Mouse (Mus musculus) myocyte (in vitro differentiated cells): ENCODE measurements at regions not wholly inside any gene's neighbourhood (a gene's known extent, or its start where the extent isn't known, plus 50 kb on each side); places are given as distances from the start of the nearest gene placed in this dataset.

Source experiments
- H3K27me3 ChIP-seq: one replicate; pipeline ENCODE4 v1.6.1; 2011; ENCODE audit not compliant: control insufficient read depth, insufficient read depth, insufficient read length
- H3K36me3 ChIP-seq: one replicate; pipeline ENCODE4 v1.6.1; 2011; ENCODE audit not compliant: control insufficient read depth, insufficient read depth
- H3K4me2 ChIP-seq: one replicate; pipeline ENCODE4 v1.6.1; 2011; ENCODE audit warnings: low read depth, control low read depth
- H3K4me3 ChIP-seq: one replicate; pipeline ENCODE4 v1.5.1; 2011; ENCODE audit warnings: mild to moderate bottlenecking, control low read depth, moderate library complexity
- H3K79me2 ChIP-seq: one replicate; pipeline ENCODE4 v1.6.1; 2011; ENCODE audit not compliant: control insufficient read depth, insufficient read depth
- H3ac ChIP-seq: one replicate; pipeline ENCODE4 v1.6.1; 2011; ENCODE audit not compliant: control insufficient read depth, insufficient read length
- CEBPB ChIP-seq: IDR thresholded peaks from 2 replicates; pipeline ENCODE4 v1.6.1; 2011; ENCODE audit warnings: mild to moderate bottlenecking, moderate library complexity; ENCODE audit not compliant: poor library complexity, insufficient read depth, severe bottlenecking
- E2F4 ChIP-seq: IDR thresholded peaks from one replicate; pipeline ENCODE4 v1.6.1; 2011; ENCODE audit warnings: mild to moderate bottlenecking, control low read depth, moderate library complexity; ENCODE audit not compliant: insufficient read depth
- MAX ChIP-seq: IDR thresholded peaks from one replicate; pipeline ENCODE4 v1.6.1; 2011; ENCODE audit warnings: low read depth, mild to moderate bottlenecking, control low read depth
- MYOD1 ChIP-seq, 3 experiments: IDR thresholded peaks; one replicate each; pipeline ENCODE4 v1.6.1; 2011; ENCODE audit warnings: control low read depth in 2 of 3, low read depth in 2 of 3, mild to moderate bottlenecking in 2 of 3, moderate library complexity in 1 of 3; ENCODE audit not compliant: insufficient read length in 2 of 3, control insufficient read depth in 1 of 3
- MYOG ChIP-seq, 3 experiments: IDR thresholded peaks; one replicate each; pipeline ENCODE4 v1.6.1; 2011; ENCODE audit warnings: control low read depth in 2 of 3, low read depth in 2 of 3, mild to moderate bottlenecking in 2 of 3; ENCODE audit not compliant: insufficient read length in 2 of 3, control insufficient read depth in 1 of 3, insufficient read depth in 1 of 3
- POLR2A ChIP-seq: IDR thresholded peaks from one replicate; pipeline ENCODE4 v1.6.1; 2011; ENCODE audit warnings: low read depth, mild to moderate bottlenecking, control low read depth, moderate library complexity; ENCODE audit not compliant: insufficient read length
- POLR2AphosphoS2 ChIP-seq: IDR thresholded peaks from one replicate; pipeline ENCODE4 v1.6.1; 2011; ENCODE audit warnings: low read depth, control low read depth; ENCODE audit not compliant: insufficient read length
- REST ChIP-seq: IDR thresholded peaks from one replicate; pipeline ENCODE4 v1.6.1; 2011; ENCODE audit warnings: mild to moderate bottlenecking, control low read depth, moderate library complexity; ENCODE audit not compliant: insufficient read depth, insufficient read length
- SRF ChIP-seq: IDR thresholded peaks from one replicate; pipeline ENCODE4 v1.6.1; 2011; ENCODE audit warnings: low read depth; ENCODE audit not compliant: control insufficient read depth, insufficient read length
- TCF12 ChIP-seq: IDR thresholded peaks from one replicate; pipeline ENCODE4 v1.6.1; 2011; ENCODE audit warnings: mild to moderate bottlenecking, control low read depth; ENCODE audit not compliant: poor library complexity, insufficient read depth, severe bottlenecking
- TCF3 ChIP-seq: IDR thresholded peaks from one replicate; pipeline ENCODE4 v1.6.1; 2011; ENCODE audit warnings: low read depth, control low read depth; ENCODE audit not compliant: insufficient read length
- USF1 ChIP-seq: IDR thresholded peaks from one replicate; pipeline ENCODE4 v1.6.1; 2011; ENCODE audit warnings: low read depth, mild to moderate bottlenecking, control low read depth, moderate library complexity

- TF ChIP-seq MYOD1 (IDR thresholded peaks at IDR 0.05; ENCODE audit: control insufficient read depth in 1 of 3, insufficient read length in 2 of 3, low read depth in 2 of 3) (no peak), MYOG (IDR thresholded peaks at IDR 0.05; ENCODE audit: control insufficient read depth in 1 of 3, insufficient read depth in 1 of 3, insufficient read length in 2 of 3, low read depth in 2 of 3) (no peak), MAX (no peak)
- H3K4me3 ChIP-seq, result no peak overlapping the region
- H3ac ChIP-seq, result no peak overlapping the region
- no peaks in the 10 kb centered on the region for H3K36me3 ChIP-seq
- H3K79me2 ChIP-seq, result no peaks in the 10 kb centered on the region
- no peak overlapping the region for H3K4me2 ChIP-seq
- H3K27me3 ChIP-seq, result no peaks in the 10 kb centered on the region
These were observed 735.3 kb downstream of the Cypt12 start for GRCm38 (mm10) chr3:18683346-18684101.

- H3K79me2 ChIP-seq, result no peaks in the 10 kb centered on the region
- TF ChIP-seq TCF12, result peak; percentile 9
- peak in 2 of 3 experiments; percentile 39 to 40 for TF ChIP-seq MYOD1 (IDR thresholded peaks at IDR 0.05; ENCODE audit: control insufficient read depth in 1 of 3, insufficient read length in 2 of 3, low read depth in 2 of 3)
- peak in 1 of 3 experiments; percentile 25 for TF ChIP-seq MYOG (IDR thresholded peaks at IDR 0.05; ENCODE audit: control insufficient read depth in 1 of 3, insufficient read depth in 1 of 3, insufficient read length in 2 of 3, low read depth in 2 of 3)
- no peak for TF ChIP-seq SRF
- H3K27me3 ChIP-seq, result no peaks in the 10 kb centered on the region
- H3K36me3 ChIP-seq, result no peaks in the 10 kb centered on the region
- H3ac ChIP-seq, result no peak overlapping the region
- H3K4me3 ChIP-seq, result no peak overlapping the region
- no peak overlapping the region for H3K4me2 ChIP-seq
These were observed 747.0 kb downstream of the Cypt12 start for GRCm38 (mm10) chr3:18695113-18695792.

- no peaks in the 10 kb centered on the region for H3K27me3 ChIP-seq
- no peak overlapping the region for H3K4me3 ChIP-seq
- H3K79me2 ChIP-seq, result no peaks in the 10 kb centered on the region
- no peak for TF ChIP-seq POLR2A
- TF ChIP-seq E2F4, result no peak
- no peak for TF ChIP-seq SRF
- TF ChIP-seq POLR2AphosphoS2, result no peak
- no peak for TF ChIP-seq TCF12
- no peak for TF ChIP-seq MYOG (IDR thresholded peaks at IDR 0.05; ENCODE audit: control insufficient read depth in 1 of 3, insufficient read depth in 1 of 3, insufficient read length in 2 of 3, low read depth in 2 of 3)
- TF ChIP-seq REST, result no peak
- no peak for TF ChIP-seq CEBPB
- no peak overlapping the region for H3ac ChIP-seq
- no peaks in the 10 kb centered on the region for H3K36me3 ChIP-seq
- H3K4me2 ChIP-seq, result no peak overlapping the region
These were observed 748.9 kb downstream of the Cypt12 start for GRCm38 (mm10) chr3:18696981-18697660.

GRCm38 (mm10) chr3:18698106-18698505, 749.9 kb downstream of the Cypt12 start:
- H3K36me3 ChIP-seq, result no peaks in the 10 kb centered on the region
- no peak for TF ChIP-seq TCF12
- TF ChIP-seq TCF3, result no peak
- TF ChIP-seq REST, result no peak
- TF ChIP-seq USF1, result no peak
- no peak for TF ChIP-seq MAX
- no peak for TF ChIP-seq SRF
- TF ChIP-seq POLR2AphosphoS2, result no peak
- H3K4me3 ChIP-seq, result no peak overlapping the region
- no peaks in the 10 kb centered on the region for H3K27me3 ChIP-seq
- H3K79me2 ChIP-seq, result no peaks in the 10 kb centered on the region
- no peak overlapping the region for H3ac ChIP-seq
- no peak overlapping the region for H3K4me2 ChIP-seq

- no peak for TF ChIP-seq REST
- no peak for TF ChIP-seq TCF3
- no peak for TF ChIP-seq POLR2AphosphoS2
- TF ChIP-seq TCF12, result no peak
- TF ChIP-seq MAX, result no peak
- no peak for TF ChIP-seq USF1
- no peak for TF ChIP-seq MYOG (IDR thresholded peaks at IDR 0.05; ENCODE audit: control insufficient read depth in 1 of 3, insufficient read depth in 1 of 3, insufficient read length in 2 of 3, low read depth in 2 of 3)
- no peaks in the 10 kb centered on the region for H3K36me3 ChIP-seq
These were observed 757.0 kb downstream of the Cypt12 start for GRCm38 (mm10) chr3:18705165-18705564.

More at GRCm38 (mm10) chr3:18705165-18705564, 757.0 kb downstream of the Cypt12 start:
- Histone ChIP-seq H3K4me2 (no peak overlapping the region), H3K4me3 (no peak overlapping the region), H3ac (no peak overlapping the region), H3K79me2 (no peaks in the 10 kb centered on the region), H3K27me3 (no peaks in the 10 kb centered on the region)
